Mouse (Mus musculus) embryonic facial prominence, embryonic 13.5 days (tissue): Measurements from ENCODE around the gene Nbl1. TPM values are rescaled to one million over a fixed set of nuclear protein-coding genes. Genes with fewer than 3 reads are reported as not detected.

Experiments used
- ATAC-seq: fragments of 200-750 bp; cut with Nextera tagmentation; 2 replicates; pipeline ENCODE4 v1.8.0; 2017; ENCODE audit warnings: low read depth; ENCODE audit not compliant: insufficient number of reproducible peaks, insufficient read depth, low FRiP score, low TSS enrichment
- H3K27ac ChIP-seq: fragments of 300-500 bp; sonication (generic); 2 replicates; pipeline ENCODE4 v1.5.1; 2015; ENCODE audit warnings: moderate library complexity, mild to moderate bottlenecking, inconsistent platforms
- H3K27me3 ChIP-seq: fragments of 300-500 bp; sonication (generic); 2 replicates; pipeline ENCODE4 v1.6.1; 2015; ENCODE audit warnings: mild to moderate bottlenecking, inconsistent platforms
- H3K36me3 ChIP-seq: fragments of 300-500 bp; sonication (generic); 2 replicates; pipeline ENCODE4 v1.6.1; 2015; ENCODE audit warnings: mild to moderate bottlenecking, inconsistent platforms
- H3K4me1 ChIP-seq: fragments of 300-500 bp; sonication (generic); 2 replicates; pipeline ENCODE4 v1.6.1; 2015; ENCODE audit warnings: inconsistent platforms
- H3K4me2 ChIP-seq: fragments of 300-500 bp; sonication (generic); 2 replicates; pipeline ENCODE4 v1.6.1; 2015; ENCODE audit warnings: moderate library complexity, mild to moderate bottlenecking, inconsistent platforms
- H3K4me3 ChIP-seq: fragments of 300-500 bp; sonication (generic); 2 replicates; pipeline ENCODE4 v1.5.1; 2015; ENCODE audit warnings: mild to moderate bottlenecking, inconsistent platforms
- H3K9ac ChIP-seq: fragments of 300-500 bp; sonication (generic); 2 replicates; pipeline ENCODE4 v1.6.1; 2015; ENCODE audit warnings: mild to moderate bottlenecking, inconsistent platforms
- H3K9me3 ChIP-seq: fragments of 300-500 bp; sonication (generic); 2 replicates; pipeline ENCODE4 v1.6.1; 2016; ENCODE audit warnings: inconsistent platforms
- WGBS: fragments of 180-500 bp; shearing (Covaris S2); methylation state at CpG from one replicate; pipeline ENCODE4 v1.1.7; 2015; ENCODE audit warnings: mixed read lengths; 5-methylcytosine and 5-hydroxymethylcytosine counted together
- polyA plus RNA-seq: library from polyadenylated mRNA; unstranded; fragments of >200 nt; fragmentation: Nextera tagmentation; extraction: Ambion mirVana; gene quantifications from 2 replicates; pipeline ENCODE4 v1.2.1, GENCODE M21; 2015

Gene Nbl1
- polyA plus RNA-seq, 1 experiment from 2014 or later, result 187 TPM

- ATAC-seq, result no peak
- WGBS, result 29% methylated on average over 1 of the region's 1 CpGs
- Histone ChIP-seq H3K4me2 (no peak overlapping the region), H3K4me1 (peaks cover 46% of the 10 kb centered on the region), H3K4me3 (no peak overlapping the region), H3K27me3 (peaks cover 22% of the 10 kb centered on the region; the same call in 1 of the 2 replicates), H3K9me3 (no peaks in the 10 kb centered on the region), H3K9ac (no peak overlapping the region), H3K27ac (no peak overlapping the region), H3K36me3 (no peaks in the 10 kb centered on the region)
Observed at GRCm38 (mm10) chr4:139095406-139095805, 2.6 kb upstream of the Nbl1 start.

GRCm38 (mm10) chr4:139093196-139093530 lies 370 bp upstream of the Nbl1 start:
- WGBS, result 13% methylated on average over 13 of the region's 13 CpGs
- Histone ChIP-seq H3K4me3 (peak overlapping the region; percentile 83), H3K27ac (peak overlapping the region; percentile 83), H3K9ac (peak overlapping the region; percentile 97), H3K4me1 (peaks cover 55% of the 10 kb centered on the region), H3K36me3 (peaks cover 3% of the 10 kb centered on the region; the same call in 1 of the 2 replicates), H3K4me2 (peak overlapping the region; percentile 80), H3K27me3 (peaks cover 22% of the 10 kb centered on the region; the same call in 1 of the 2 replicates), H3K9me3 (no peaks in the 10 kb centered on the region)
- ATAC-seq, result no peak

GRCm38 (mm10) chr4:139091478-139092355 lies 1.1 kb downstream of the Nbl1 start:
- Histone ChIP-seq H3K4me2 (peak overlapping the region; percentile 80), H3K27ac (peak overlapping the region; percentile 83), H3K4me1 (peaks cover 62% of the 10 kb centered on the region), H3K9ac (peak overlapping the region; percentile 97), H3K4me3 (peak overlapping the region; percentile 83), H3K27me3 (peaks cover 22% of the 10 kb centered on the region; the same call in 1 of the 2 replicates), H3K9me3 (no peaks in the 10 kb centered on the region), H3K36me3 (peaks cover 3% of the 10 kb centered on the region; the same call in 1 of the 2 replicates)
- WGBS, result 2% methylated on average over 28 of the region's 28 CpGs
- ATAC-seq, result no peak; the same call in 1 of the 2 replicates

- H3K4me1 ChIP-seq, result peaks cover 63% of the 10 kb centered on the region
- ATAC-seq, result no peak
- peak overlapping the region; percentile 83 for H3K4me3 ChIP-seq
- WGBS, result 26% methylated on average over 7 of the region's 7 CpGs
- peaks cover 3% of the 10 kb centered on the region; the same call in 1 of the 2 replicates for H3K36me3 ChIP-seq
- H3K4me2 ChIP-seq, result peak overlapping the region; percentile 80
- peak overlapping the region; percentile 83 for H3K27ac ChIP-seq
- H3K27me3 ChIP-seq, result peaks cover 22% of the 10 kb centered on the region; the same call in 1 of the 2 replicates
- peak overlapping the region; percentile 97 for H3K9ac ChIP-seq
- H3K9me3 ChIP-seq, result no peaks in the 10 kb centered on the region
Observed at GRCm38 (mm10) chr4:139091066-139091465, 1.7 kb downstream of the Nbl1 start.

- Histone ChIP-seq H3K27me3 (peaks cover 22% of the 10 kb centered on the region; the same call in 1 of the 2 replicates), H3K36me3 (peaks cover 4% of the 10 kb centered on the region), H3K4me1 (peaks cover 64% of the 10 kb centered on the region), H3K4me2 (peak overlapping the region; percentile 80), H3K4me3 (peak overlapping the region; percentile 83), H3K27ac (peak overlapping the region; percentile 83), H3K9me3 (no peaks in the 10 kb centered on the region), H3K9ac (peak overlapping the region; percentile 97)
- ATAC-seq, result no peak
- 53% methylated on average over 15 of the region's 15 CpGs for WGBS
Observed at GRCm38 (mm10) chr4:139090303-139090940, 2.4 kb downstream of the Nbl1 start.

- Histone ChIP-seq H3K36me3 (peaks cover 16% of the 10 kb centered on the region), H3K4me1 (peaks cover 62% of the 10 kb centered on the region), H3K9ac (peak overlapping the region; percentile 40), H3K27me3 (peaks cover 22% of the 10 kb centered on the region; the same call in 1 of the 2 replicates), H3K4me3 (no peak overlapping the region), H3K27ac (0 out of 2 replicates have a peak overlapping the region, but pooled peaks have one; percentile 12), H3K9me3 (no peaks in the 10 kb centered on the region), H3K4me2 (peak overlapping the region; percentile 80)
- WGBS, result 54% methylated on average over 9 of the region's 9 CpGs
- no peak for ATAC-seq
Observed at GRCm38 (mm10) chr4:139088982-139089671, 3.7 kb downstream of the Nbl1 start.

- no peak overlapping the region for H3K4me2 ChIP-seq
- H3K9ac ChIP-seq, result no peak overlapping the region
- no peaks in the 10 kb centered on the region for H3K9me3 ChIP-seq
- no peak for ATAC-seq
- no peak overlapping the region for H3K27ac ChIP-seq
- no peak overlapping the region for H3K4me3 ChIP-seq
- peaks cover 73% of the 10 kb centered on the region for H3K4me1 ChIP-seq
- peaks cover 5% of the 10 kb centered on the region; the same call in 1 of the 2 replicates for H3K27me3 ChIP-seq
- peaks cover 20% of the 10 kb centered on the region for H3K36me3 ChIP-seq
- WGBS, result 70% methylated on average over 4 of the region's 4 CpGs
Observed at GRCm38 (mm10) chr4:139086984-139087383, 5.8 kb downstream of the Nbl1 start.

- ATAC-seq, result no peak
Observed at GRCm38 (mm10) chr4:139086037-139086436, 6.8 kb downstream of the Nbl1 start.

GRCm38 (mm10) chr4:139085337-139085736 lies 7.5 kb downstream of the Nbl1 start:
- WGBS, result 73% methylated on average over 11 of the region's 11 CpGs
- Histone ChIP-seq H3K27ac (no peak overlapping the region), H3K9ac (no peak overlapping the region), H3K4me2 (no peak overlapping the region), H3K4me3 (no peak overlapping the region), H3K9me3 (no peaks in the 10 kb centered on the region), H3K36me3 (peaks cover 20% of the 10 kb centered on the region), H3K27me3 (no peaks in the 10 kb centered on the region), H3K4me1 (peaks cover 59% of the 10 kb centered on the region)
- no peak for ATAC-seq

More at GRCm38 (mm10) chr4:139086037-139086436, 6.8 kb downstream of the Nbl1 start:
- peak overlapping the region; percentile 16; the same call in 1 of the 2 replicates for H3K27ac ChIP-seq
- no peaks in the 10 kb centered on the region for H3K9me3 ChIP-seq
- peaks cover 20% of the 10 kb centered on the region for H3K36me3 ChIP-seq
- H3K4me3 ChIP-seq, result no peak overlapping the region
- H3K4me1 ChIP-seq, result peaks cover 66% of the 10 kb centered on the region
- H3K9ac ChIP-seq, result no peak overlapping the region
- no peaks in the 10 kb centered on the region; the same call in 1 of the 2 replicates for H3K27me3 ChIP-seq
- no peak overlapping the region for H3K4me2 ChIP-seq
- 19% methylated on average over 5 of the region's 5 CpGs for WGBS

GRCm38 (mm10) chr4:139082790-139083564 lies 9.8 kb downstream of the Nbl1 start:
- Histone ChIP-seq H3K36me3 (peaks cover 16% of the 10 kb centered on the region), H3K27ac (peak overlapping the region; percentile 77), H3K4me1 (peaks cover 43% of the 10 kb centered on the region), H3K4me2 (peak overlapping the region; percentile 47), H3K4me3 (0 out of 2 replicates have a peak overlapping the region, but pooled peaks have one; percentile 8), H3K27me3 (no peaks in the 10 kb centered on the region), H3K9me3 (no peaks in the 10 kb centered on the region), H3K9ac (peak overlapping the region; percentile 51; the same call in 1 of the 2 replicates)
- ATAC-seq, result no peak; the same call in 1 of the 2 replicates
- WGBS, result 21% methylated on average over 12 of the region's 12 CpGs
